Mouse (Mus musculus): ENCODE data around the gene Cdc26.

Gene Cdc26

GRCm38 (mm10) chr4:62360805-62361455 lies 47.5 kb downstream of the Cdc26 start:
- DNase-seq = peak; percentile 13

DNA sequence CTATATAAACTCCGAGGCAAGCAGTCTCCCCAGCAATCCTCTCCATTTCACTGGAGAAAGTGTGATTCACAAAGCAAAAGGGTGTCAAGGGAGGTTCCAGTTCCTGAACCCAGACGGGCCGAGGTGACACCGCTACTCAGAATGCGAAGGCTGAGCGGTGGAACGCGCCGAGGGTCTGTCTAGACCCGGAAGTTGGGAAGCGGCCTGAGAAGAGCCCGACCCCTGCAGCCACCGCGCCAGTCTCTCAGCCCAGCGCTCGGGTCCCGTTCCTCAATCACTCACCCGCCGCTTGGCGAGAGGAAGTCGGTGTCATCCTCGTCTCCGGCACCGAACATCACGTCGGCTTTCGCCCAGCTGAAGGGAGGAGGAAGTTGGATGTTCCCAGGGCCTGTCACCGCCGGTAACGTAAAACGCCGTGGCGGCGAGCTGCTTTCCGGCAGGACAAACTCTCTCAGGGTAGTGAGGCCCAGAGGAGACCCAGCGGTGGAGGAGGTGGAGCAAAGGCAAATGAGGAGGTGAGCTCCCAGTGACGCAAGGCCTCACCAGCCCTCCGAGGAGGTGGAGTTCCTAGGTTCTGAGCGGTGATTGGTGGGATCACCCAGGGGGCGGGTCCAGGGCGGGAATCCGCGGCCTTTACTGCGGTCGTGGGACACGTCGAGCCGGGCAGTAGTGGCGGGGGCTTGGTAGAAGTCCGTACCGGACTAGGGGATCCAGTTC lies 48.2 kb downstream of the Cdc26 start, which contains the start of the genes Fkbp15 and Slc31a1:
TSS of gene Fkbp15 (minus strand) at position 461 of the 717 bp plus-strand sequence.
TSS of gene Slc31a1 (plus strand) at position 640 of the 717 bp plus-strand sequence.
- peak; percentile 98 for DNase-seq

DNA sequence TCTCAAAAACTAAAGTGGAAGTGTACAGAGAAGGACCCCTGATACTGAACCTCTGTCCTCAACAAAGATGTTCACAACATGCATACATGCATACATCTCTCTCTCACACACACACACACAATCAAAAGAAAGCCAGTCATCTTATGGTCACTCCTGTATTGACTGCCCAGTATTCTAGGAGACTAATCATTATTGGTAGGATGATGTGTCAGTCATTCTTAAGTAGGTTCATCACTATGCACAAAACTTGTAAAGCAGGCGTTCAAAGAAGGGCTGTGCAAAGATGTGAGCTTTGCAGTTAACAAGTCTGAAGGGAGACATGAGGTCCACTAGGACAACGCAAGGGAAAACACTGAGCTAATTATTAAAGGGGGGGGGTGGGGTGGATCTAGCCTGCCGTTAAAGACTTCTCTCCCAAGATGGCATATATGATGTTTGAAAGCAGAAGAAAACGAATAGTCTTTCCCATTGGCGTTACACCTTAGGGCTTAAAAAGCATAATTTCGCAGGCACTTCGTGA lies 49.1 kb downstream of the Cdc26 start:
- DNase-seq = no peak

- DNase-seq = no peak
Observed at GRCm38 (mm10) chr4:62357631-62358148, 50.8 kb downstream of the Cdc26 start.

DNA sequence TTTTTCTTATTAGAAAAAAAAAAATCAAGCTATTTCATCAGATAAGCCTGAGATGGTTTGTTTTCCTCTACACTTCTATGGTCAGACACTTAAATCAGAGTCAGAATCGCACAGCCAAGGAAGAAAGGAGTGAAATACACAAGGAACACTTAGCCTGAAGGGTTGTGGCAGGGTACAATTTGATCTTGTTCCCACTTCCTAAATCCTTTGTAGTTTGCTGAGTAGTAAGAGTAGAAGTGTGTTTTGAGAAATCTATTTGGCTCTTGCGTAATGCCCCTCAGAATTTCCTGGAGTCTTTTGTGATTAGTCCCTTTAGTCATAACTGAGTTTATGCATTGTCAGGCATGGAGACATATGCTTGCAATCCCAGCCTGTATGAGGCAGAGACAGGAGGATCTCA lies 59.1 kb downstream of the Cdc26 start:
- DNase-seq = no peak

DNA sequence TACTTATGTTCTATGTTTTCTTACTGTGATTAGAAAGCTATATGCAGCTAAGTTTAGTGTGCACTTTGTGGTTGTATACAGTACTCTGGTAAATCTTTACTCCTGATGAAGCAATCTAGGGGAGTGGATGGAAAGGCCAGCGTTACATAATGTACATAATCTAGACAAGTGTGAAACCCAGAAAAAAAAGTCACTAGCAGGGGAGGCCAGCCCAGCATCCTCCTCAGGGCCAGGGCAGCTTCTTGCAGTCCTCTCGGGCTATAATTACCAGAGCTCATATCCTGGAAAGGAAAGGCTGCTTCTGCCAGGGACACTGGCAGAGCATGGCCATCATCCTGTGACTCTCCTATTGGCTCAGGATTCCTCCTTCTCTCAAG lies 60.1 kb downstream of the Cdc26 start:
- DNase-seq = no peak

- DNase-seq = no peak
Observed at GRCm38 (mm10) chr4:62347605-62348328, 60.7 kb downstream of the Cdc26 start.

GRCm38 (mm10) chr4:62345827-62346226 lies 62.6 kb downstream of the Cdc26 start:
- DNase-seq = no peak

DNA sequence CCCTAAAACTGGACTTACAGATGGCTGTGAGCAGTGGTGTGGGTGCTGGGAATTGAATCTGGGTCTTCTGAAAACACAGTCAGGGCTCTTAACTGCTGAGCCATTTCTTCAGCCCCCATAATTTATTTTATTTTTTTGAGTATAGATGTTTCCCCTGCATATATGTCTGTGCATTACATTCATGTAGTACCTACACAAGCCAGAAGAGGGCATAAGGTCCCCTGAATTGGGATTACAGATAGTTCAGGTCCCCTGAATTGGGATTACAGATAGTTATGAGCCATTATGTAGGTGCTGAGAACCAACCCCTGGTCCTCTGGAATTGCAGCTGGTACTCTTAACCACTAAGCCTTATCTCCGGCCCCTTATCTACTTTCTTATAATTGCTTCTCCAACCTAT lies 64.4 kb downstream of the Cdc26 start:
- peak; percentile 16 for DNase-seq

- DNase-seq = no peak
Observed at GRCm38 (mm10) chr4:62338536-62338935, 69.9 kb downstream of the Cdc26 start.

Measured in embryo, embryonic 11 days (tissue).